Mouse (Mus musculus) skeletal muscle tissue, adult 2 months (tissue): ENCODE measurements around the gene Ogfod2.

ENCODE experiments used
- DNase-seq: peaks from one replicate; pipeline ENCODE4 v3.0.0-alpha.2; 2012; ENCODE audit warnings: low read depth, low spot score

Gene Ogfod2

GRCm38 (mm10) chr5:124155943-124156342 is 43.8 kb downstream of the Ogfod2 start:
- DNase-seq, result no peak

GRCm38 (mm10) chr5:124158305-124158704 is 46.2 kb downstream of the Ogfod2 start:
- no peak for DNase-seq

- DNase-seq, result no peak
Measured at GRCm38 (mm10) chr5:124159453-124159852, 47.4 kb downstream of the Ogfod2 start.

GRCm38 (mm10) chr5:124161831-124162230 is 49.7 kb downstream of the Ogfod2 start:
- no peak for DNase-seq

- DNase-seq, result peak; percentile 60
Measured at GRCm38 (mm10) chr5:124162577-124162976, 50.5 kb downstream of the Ogfod2 start.

GRCm38 (mm10) chr5:124163445-124163844 is 51.3 kb downstream of the Ogfod2 start:
- DNase-seq, result no peak
